ENCODE assay signal across 22 mouse cellular contexts in genomic region chr4:53920587-53920986, GRCm38 (mm10).
A peak's percentile ranks its signal among the peaks of the same experiment; 100 is the strongest.
DNase-seq lines count a peak whose midpoint lies in the region; ATAC-seq and TF ChIP-seq lines count a peak whose summit lies in the region.
"Had no signal": no experiment of that assay in that cellular context is flagged by ENCODE, and none has a peak within 500 bp of the region (broad histone marks: within the 10 kb centered on the region; RNA-seq: fewer than 3 reads in every experiment).

No protein-coding gene starts in this region.

- in situ Hi-C loops in CH12.LX (cut with MboI; ENCODE audit: low pct_ligation_motif_present, low pct_unique_long_range_greater_than_20kb, low sequenced_read_pairs), result no loop called here

- no peak for TF ChIP-seq EP300 in CH12.LX (IDR thresholded peaks at IDR 0.05; ENCODE audit: low read length)

- H3K4me2 ChIP-seq in CH12.LX (ENCODE audit: insufficient read depth, low read depth, poor library complexity, severe bottlenecking), result no peak overlapping the region
- H3K4me2 ChIP-seq in forebrain, embryonic 11.5 days (ENCODE audit: low read depth, low read length, severe bottlenecking), result no peak overlapping the region
- no peak overlapping the region for H3K4me2 ChIP-seq in intestine, embryonic 15.5 days (replicated peaks)
- H3K4me2 ChIP-seq: embryonic facial prominence, embryonic 15.5 days; heart, embryonic 11.5 days; hindbrain, embryonic 14.5 days had no signal

- WGBS in forebrain, embryonic 11.5 days, result 88% methylated on average over 2 of the region's 2 CpGs
- 65% methylated on average over 2 of the region's 2 CpGs for WGBS in intestine, embryonic 15.5 days

- no peaks in the 10 kb centered on the region for H3K79me2 ChIP-seq in CH12.LX (replicated peaks; ENCODE audit: control insufficient read depth, extremely low read depth, insufficient read depth, poor library complexity, severe bottlenecking)

- no peak overlapping the region for H3K9ac ChIP-seq in CH12.LX (ENCODE audit: insufficient read depth, low read depth)
- H3K9ac ChIP-seq in forebrain, embryonic 11.5 days (ENCODE audit: low read length), result no peak overlapping the region
- no peak overlapping the region for H3K9ac ChIP-seq in intestine, embryonic 15.5 days
- H3K9ac ChIP-seq: embryonic facial prominence, embryonic 15.5 days; hindbrain, embryonic 14.5 days; liver, postnatal 0 days had no signal

- ATAC-seq in forebrain, embryonic 11.5 days (replicated peaks; ENCODE audit: low FRiP score), result no peak
- ATAC-seq in intestine, embryonic 15.5 days, result no peak
- ATAC-seq: intestine, postnatal 0 days; liver, postnatal 0 days; midbrain, embryonic 16.5 days had no signal

- H3K4me3 ChIP-seq in CH12.LX (replicated peaks in 1 of 3; ENCODE audit: low read depth in 2 of 3, low read length in 2 of 3, poor library complexity in 1 of 3), result no peak overlapping the region
- no peak overlapping the region for H3K4me3 ChIP-seq in forebrain, embryonic 11.5 days (ENCODE audit: low read depth, low read length)
- H3K4me3 ChIP-seq in intestine, embryonic 15.5 days (replicated peaks), result no peak overlapping the region
- H3K4me3 ChIP-seq: embryonic facial prominence, embryonic 15.5 days; gastrocnemius, adult 2 months; limb, embryonic 10.5 days had no signal

- H3K27me3 ChIP-seq in CH12.LX (replicated peaks), result no peaks in the 10 kb centered on the region
- no peaks in the 10 kb centered on the region for H3K27me3 ChIP-seq in splenic B cell, adult 2 months (ENCODE audit: control insufficient read depth, insufficient read depth, low read length, poor library complexity, severe bottlenecking)
- no peaks in the 10 kb centered on the region for H3K27me3 ChIP-seq in forebrain, embryonic 11.5 days (ENCODE audit: control insufficient read depth, insufficient read depth, low read length)
- no peaks in the 10 kb centered on the region for H3K27me3 ChIP-seq in intestine, embryonic 15.5 days (replicated peaks)
- H3K27me3 ChIP-seq: embryonic facial prominence, embryonic 15.5 days had no signal

- no peak for TF ChIP-seq POLR2A in CH12.LX (IDR thresholded peaks at IDR 0.05; ENCODE audit: low read depth, low read length)

- DNase-seq in spleen, postnatal 36 days (ENCODE audit: low spot score in 2 of 2), result peak; percentile 43 to 48
- DNase-seq in spleen, adult 18-20 months, result no peak
- DNase-seq in CH12.LX (ENCODE audit: extremely low read depth), result peak; percentile 34
- peak; percentile 51 for DNase-seq in induced T-regulatory cell, adult 2 months (ENCODE audit: low read depth)
- DNase-seq in splenic B cell, adult 2 months (ENCODE audit: low read depth, low spot score), result peak; percentile 31
- DNase-seq in cerebellum, postnatal 14 days, result no peak
- DNase-seq in forebrain, embryonic 11.5 days (ENCODE audit: low spot score), result no peak
- DNase-seq: adrenal gland, postnatal 10 days; cerebellum, postnatal 25 days; gastrocnemius, adult 2 months; heart, postnatal 10 days; liver, postnatal 0 days; lung, postnatal 10 days; retina, postnatal 1 day; right cerebral cortex, postnatal 4 days had no signal

- no peak for TF ChIP-seq RAD21 in CH12.LX (IDR thresholded peaks at IDR 0.05; ENCODE audit: low read depth, low read length)

- no peaks in the 10 kb centered on the region for H3K9me3 ChIP-seq in CH12.LX (replicated peaks; ENCODE audit: low read length)
- H3K9me3 ChIP-seq in forebrain, embryonic 11.5 days (ENCODE audit: control insufficient read depth, low read length), result no peaks in the 10 kb centered on the region
- no peaks in the 10 kb centered on the region for H3K9me3 ChIP-seq in intestine, embryonic 15.5 days
- H3K9me3 ChIP-seq: embryonic facial prominence, embryonic 15.5 days; limb, embryonic 10.5 days had no signal

- dilution Hi-C loops in CH12.LX (cut with MboI; ENCODE audit: extremely low pct_ligation_motif_present, extremely low pct_unique_long_range_greater_than_20kb, low sequenced_read_pairs), result no loop called here

- H3K36me3 ChIP-seq in CH12.LX (replicated peaks in 1 of 2; ENCODE audit: control insufficient read depth in 1 of 2, insufficient read depth in 1 of 2, low read length in 1 of 2), result no peaks in the 10 kb centered on the region
- H3K36me3 ChIP-seq in splenic B cell, adult 2 months (ENCODE audit: control insufficient read depth, insufficient read depth, low read length, poor library complexity, severe bottlenecking), result no peaks in the 10 kb centered on the region
- H3K36me3 ChIP-seq in forebrain, embryonic 11.5 days (ENCODE audit: control insufficient read depth, insufficient read depth, low read length), result no peaks in the 10 kb centered on the region
- no peaks in the 10 kb centered on the region for H3K36me3 ChIP-seq in intestine, embryonic 15.5 days
- H3K36me3 ChIP-seq: embryonic facial prominence, embryonic 15.5 days; limb, embryonic 10.5 days had no signal

- H3K27ac ChIP-seq in CH12.LX (ENCODE audit: insufficient read depth, low read depth), result no peak overlapping the region
- H3K27ac ChIP-seq in forebrain, embryonic 11.5 days (ENCODE audit: low read depth, low read length), result no peak overlapping the region
- no peak overlapping the region for H3K27ac ChIP-seq in intestine, embryonic 15.5 days
- H3K27ac ChIP-seq: embryonic facial prominence, embryonic 15.5 days; gastrocnemius, adult 2 months; hindbrain, embryonic 14.5 days; limb, embryonic 10.5 days had no signal

- peaks cover 7 to 32% of the 10 kb centered on the region in 2 experiments; a peak in 3 of 4 replicates for H3K4me1 ChIP-seq in CH12.LX (ENCODE audit: control insufficient read depth in 1 of 2, insufficient read depth in 2 of 2)
- H3K4me1 ChIP-seq in forebrain, embryonic 11.5 days (replicated peaks; ENCODE audit: control insufficient read depth, insufficient read depth, low read length), result no peaks in the 10 kb centered on the region
- H3K4me1 ChIP-seq in intestine, embryonic 15.5 days (replicated peaks), result no peaks in the 10 kb centered on the region
- H3K4me1 ChIP-seq: embryonic facial prominence, embryonic 15.5 days; limb, embryonic 10.5 days had no signal

- TF ChIP-seq CTCF in CH12.LX (conservative IDR thresholded peaks at IDR 0.05 in 1 of 2, IDR thresholded peaks at IDR 0.05 in 1 of 2; ENCODE audit: low read depth in 2 of 2, low read length in 2 of 2), result no peak

TF ChIP-seq in CH12.LX, 34 proteins besides CTCF, POLR2A, EP300 and RAD21:
- 0 out of 2 replicates have a peak, but pooled peaks have one; percentile 10 for TF ChIP-seq MAFK (IDR thresholded peaks at IDR 0.05; ENCODE audit: insufficient replicate concordance, low read length)
- TF ChIP-seq MXI1 (IDR thresholded peaks at IDR 0.05; ENCODE audit: low read depth, low read length), result no peak

Comparison
In these comparisons a context has a peak if more than half of its experiments do, and no peak if none do; other contexts are left out.
1. DNase-seq: peak in spleen, postnatal 36 days (2 of 2), CH12.LX (single experiment), induced T-regulatory cell, adult 2 months (single experiment) and splenic B cell, adult 2 months (single experiment); none in spleen, adult 18-20 months (0 of 2), cerebellum, postnatal 14 days (0 of 2) and forebrain, embryonic 11.5 days (single experiment).